Mouse (Mus musculus): ENCODE measurements around the gene Gsg1. TPM values are rescaled to one million over a fixed set of nuclear protein-coding genes. Genes with fewer than 3 reads are reported as not detected.
A peak's percentile ranks its signal among the peaks of the same experiment; 100 is the strongest.

Gsg1 gene
- total and polyA plus RNA-seq, 2 experiments from 2014 or later = 1.1 TPM; not detected in 1

DNA sequence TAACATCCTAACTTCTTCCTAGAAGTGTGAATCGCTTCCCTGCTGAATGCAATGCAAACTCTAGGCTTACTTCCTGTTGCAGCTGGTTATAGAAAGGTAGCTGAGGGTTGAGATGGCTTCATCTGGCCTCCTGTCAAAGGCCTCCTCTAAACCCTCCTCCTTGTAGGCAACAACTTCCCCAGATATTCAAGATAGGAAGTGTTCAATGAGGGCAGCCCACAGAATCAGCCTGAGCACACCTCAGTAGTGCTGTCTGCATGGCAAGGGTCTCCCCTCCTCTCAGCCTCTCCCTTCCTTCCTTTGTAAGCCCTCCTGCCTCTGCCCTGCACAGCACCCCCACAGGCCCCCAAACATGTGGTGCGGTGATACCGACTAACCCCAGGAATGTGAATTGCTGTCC lies 18.4 kb downstream of the Gsg1 start:
- 78% methylated on average over 3 of the region's 3 CpGs for WGBS
- H3K4me3 ChIP-seq (ENCODE audit: low read depth, low read length) = no peak overlapping the region
- no peaks in the 10 kb centered on the region for H3K27me3 ChIP-seq (ENCODE audit: control insufficient read depth, insufficient read depth, low read length)
- 0 out of 2 replicates have a peak, but pooled peaks cover 8% of the 10 kb centered on the region for H3K4me1 ChIP-seq (ENCODE audit: control insufficient read depth, insufficient read depth)
- ATAC-seq (ENCODE audit: insufficient read depth, low read depth) = no peak
- H3K4me2 ChIP-seq (ENCODE audit: low read depth, low read length) = no peak overlapping the region
- H3K27ac ChIP-seq (ENCODE audit: low read depth) = no peak overlapping the region
- H3K9me3 ChIP-seq (replicated peaks; ENCODE audit: control insufficient read depth, low read length) = no peaks in the 10 kb centered on the region
- no peak for DNase-seq (ENCODE audit: low spot score)
- TF ChIP-seq CTCF (IDR thresholded peaks at IDR 0.05; ENCODE audit: low read depth) (no peak), EP300 (IDR thresholded peaks at IDR 0.05; ENCODE audit: low read depth) (no peak)
- H3K9ac ChIP-seq (replicated peaks; ENCODE audit: low read depth, low read length) = no peak overlapping the region
- peaks cover 20% of the 10 kb centered on the region for H3K36me3 ChIP-seq (replicated peaks; ENCODE audit: control insufficient read depth, insufficient read depth, low read length)

DNA sequence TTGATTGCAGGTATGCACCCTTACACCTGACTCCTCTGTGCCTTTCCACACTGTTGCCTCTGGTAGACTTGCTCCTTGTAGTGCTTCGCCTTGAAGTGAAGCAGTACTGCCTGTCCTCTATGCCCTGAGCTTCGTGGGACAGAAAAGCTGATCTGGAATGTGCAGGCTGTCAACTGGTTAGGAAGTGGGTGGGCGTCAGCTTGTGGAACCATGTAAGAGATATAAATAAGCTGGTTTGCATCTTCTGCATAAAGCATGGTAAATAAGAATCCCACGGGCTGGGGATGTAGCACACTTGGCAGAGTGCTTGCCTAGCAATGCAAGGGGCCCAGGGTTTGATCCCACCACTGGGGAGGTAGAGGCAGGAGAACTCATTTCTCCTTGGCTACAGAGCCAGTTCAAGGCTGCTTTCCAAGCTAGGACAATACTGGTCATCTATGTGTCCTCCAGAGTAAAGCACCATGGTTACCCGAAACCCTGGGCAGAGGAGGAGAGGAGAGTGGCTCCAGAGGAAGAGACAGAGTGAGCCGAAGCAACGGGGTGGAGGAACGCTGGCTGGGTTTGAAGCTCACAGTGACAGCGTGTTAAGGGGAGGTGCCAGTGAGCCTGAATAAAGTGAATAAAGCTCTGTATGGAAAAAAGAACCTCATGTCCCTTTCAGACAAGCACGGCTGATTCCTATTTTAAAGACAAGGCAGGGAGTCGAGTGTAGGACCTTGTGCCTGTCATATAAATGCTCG lies 21.5 kb downstream of the Gsg1 start:
- TF ChIP-seq CTCF (IDR thresholded peaks at IDR 0.05; ENCODE audit: low read depth) (no peak), EP300 (IDR thresholded peaks at IDR 0.05; ENCODE audit: low read depth) (no peak)

DNA sequence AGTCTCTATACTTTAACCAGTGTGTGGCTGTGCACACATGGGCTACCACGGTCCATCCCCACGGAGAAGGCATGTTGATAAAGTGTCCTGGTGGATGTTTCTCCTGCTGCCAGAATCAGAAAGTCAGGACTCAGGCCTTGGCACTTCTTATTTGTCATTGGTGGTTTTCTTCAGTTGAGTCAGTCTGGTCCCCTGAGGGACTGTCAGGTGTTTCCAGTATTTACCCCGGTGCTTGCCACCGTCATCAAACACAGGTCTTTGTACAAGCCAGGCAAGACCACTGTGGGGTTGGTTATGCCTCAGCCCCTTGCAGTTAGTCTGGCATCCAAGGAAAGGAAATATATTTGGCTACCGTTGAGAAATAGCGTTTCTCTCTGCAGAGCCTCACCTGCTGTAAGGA lies 23.6 kb downstream of the Gsg1 start:
- Histone ChIP-seq H3K9ac (replicated peaks; ENCODE audit: low read depth, low read length) (no peak overlapping the region), H3K4me1 (ENCODE audit: control insufficient read depth, insufficient read depth) (no peaks in the 10 kb centered on the region), H3K4me2 (ENCODE audit: low read depth, low read length) (no peak overlapping the region), H3K27ac (ENCODE audit: low read depth) (no peak overlapping the region), H3K27me3 (ENCODE audit: control insufficient read depth, insufficient read depth, low read length) (no peaks in the 10 kb centered on the region), H3K9me3 (replicated peaks; ENCODE audit: control insufficient read depth, low read length) (no peaks in the 10 kb centered on the region), H3K36me3 (replicated peaks; ENCODE audit: control insufficient read depth, insufficient read depth, low read length) (peaks cover 31% of the 10 kb centered on the region), H3K4me3 (ENCODE audit: low read depth, low read length) (no peak overlapping the region)
- DNase-seq (ENCODE audit: low spot score) = no peak
- WGBS = 88% methylated on average over 6 of the region's 6 CpGs
- no peak for ATAC-seq (ENCODE audit: insufficient read depth, low read depth)
- TF ChIP-seq EP300 (IDR thresholded peaks at IDR 0.05; ENCODE audit: low read depth) (no peak), CTCF (IDR thresholded peaks at IDR 0.05; ENCODE audit: low read depth) (no peak)

More for the DNA sequence above, 21.5 kb downstream of the Gsg1 start:
- Histone ChIP-seq H3K9me3 (replicated peaks; ENCODE audit: control insufficient read depth, low read length) (no peaks in the 10 kb centered on the region), H3K4me3 (ENCODE audit: low read depth, low read length) (no peak overlapping the region), H3K27me3 (ENCODE audit: control insufficient read depth, insufficient read depth, low read length) (no peaks in the 10 kb centered on the region), H3K36me3 (replicated peaks; ENCODE audit: control insufficient read depth, insufficient read depth, low read length) (peaks cover 23% of the 10 kb centered on the region), H3K27ac (ENCODE audit: low read depth) (no peak overlapping the region), H3K9ac (replicated peaks; ENCODE audit: low read depth, low read length) (no peak overlapping the region), H3K4me1 (ENCODE audit: control insufficient read depth, insufficient read depth) (0 out of 2 replicates have a peak, but pooled peaks cover 8% of the 10 kb centered on the region), H3K4me2 (ENCODE audit: low read depth, low read length) (no peak overlapping the region)
- ATAC-seq (ENCODE audit: insufficient read depth, low read depth) (no peak), DNase-seq (ENCODE audit: low spot score) (no peak)
- WGBS = 67% methylated on average over 12 of the region's 12 CpGs

DNA sequence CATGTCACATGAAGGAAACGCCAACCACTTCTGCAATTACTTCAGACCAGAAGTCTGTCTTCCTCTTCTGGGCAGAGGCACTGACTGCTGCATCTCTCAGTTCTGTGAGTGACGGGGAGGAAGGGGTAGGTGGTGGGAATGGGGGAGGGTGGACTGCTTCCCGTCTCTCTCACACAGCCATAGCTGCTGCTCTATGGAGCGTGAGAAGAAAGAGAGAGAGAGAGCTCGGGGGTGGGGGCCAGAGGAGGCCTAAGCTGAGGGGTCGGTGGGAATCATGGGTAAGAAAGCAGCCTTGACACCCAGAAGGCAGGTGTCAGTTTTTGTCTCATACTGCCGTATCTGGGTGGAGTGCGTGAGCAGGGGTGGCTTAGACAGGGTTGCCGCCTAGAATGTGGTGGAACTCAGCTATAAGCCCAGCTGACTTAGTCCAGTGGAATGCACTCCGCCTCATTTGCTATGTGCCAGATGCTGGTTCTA lies 25.6 kb downstream of the Gsg1 start:
- H3K4me3 ChIP-seq (ENCODE audit: low read depth, low read length) = no peak overlapping the region
- H3K9me3 ChIP-seq (replicated peaks; ENCODE audit: control insufficient read depth, low read length) = no peaks in the 10 kb centered on the region
- no peaks in the 10 kb centered on the region for H3K4me1 ChIP-seq (ENCODE audit: control insufficient read depth, insufficient read depth)
- no peak overlapping the region for H3K4me2 ChIP-seq (ENCODE audit: low read depth, low read length)
- H3K36me3 ChIP-seq (replicated peaks; ENCODE audit: control insufficient read depth, insufficient read depth, low read length) = peaks cover 25% of the 10 kb centered on the region
- 61% methylated on average over 10 of the region's 10 CpGs for whole genome bisulfite sequencing
- no peak overlapping the region for H3K27ac ChIP-seq (ENCODE audit: low read depth)
- H3K9ac ChIP-seq (replicated peaks; ENCODE audit: low read depth, low read length) = no peak overlapping the region
- DNase-seq (ENCODE audit: low spot score) = no peak
- ATAC-seq (ENCODE audit: insufficient read depth, low read depth) = no peak
- no peak for TF ChIP-seq CTCF (IDR thresholded peaks at IDR 0.05; ENCODE audit: low read depth)
- no peak for TF ChIP-seq EP300 (IDR thresholded peaks at IDR 0.05; ENCODE audit: low read depth)
- H3K27me3 ChIP-seq (ENCODE audit: control insufficient read depth, insufficient read depth, low read length) = no peaks in the 10 kb centered on the region

DNA sequence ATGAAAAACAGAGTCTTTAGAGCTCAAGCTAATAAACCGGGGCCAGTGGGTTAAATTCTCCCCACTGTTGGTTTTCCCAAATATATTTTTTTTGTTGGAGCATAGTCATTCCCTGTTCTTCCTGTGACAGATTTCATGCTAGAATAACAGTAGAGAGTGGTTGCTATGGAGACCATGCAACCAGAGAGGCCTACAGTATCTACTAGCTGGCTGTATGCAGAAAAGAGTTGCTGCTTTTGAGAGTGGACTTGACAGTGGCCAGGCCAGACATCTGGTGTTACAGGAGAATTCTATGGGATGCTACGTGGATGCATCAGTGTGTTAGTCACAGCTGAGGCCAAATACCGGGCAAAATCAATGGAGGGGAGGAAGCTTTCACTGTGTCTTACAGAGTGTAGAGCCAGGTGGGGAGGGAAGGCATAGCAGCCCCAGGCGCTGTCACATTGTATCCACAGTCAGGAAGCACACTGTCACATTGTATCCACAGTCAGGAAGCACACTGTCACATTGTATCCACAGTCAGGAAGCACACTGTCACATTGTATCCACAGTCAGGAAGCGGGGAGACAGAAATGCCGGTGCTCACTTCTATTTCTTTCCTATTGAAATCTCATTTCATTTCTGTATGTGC lies 30.2 kb downstream of the Gsg1 start:
- Histone ChIP-seq H3K27ac (ENCODE audit: low read depth) (0 out of 2 replicates have a peak overlapping the region, but pooled peaks have one; percentile 7), H3K9me3 (replicated peaks; ENCODE audit: control insufficient read depth, low read length) (no peaks in the 10 kb centered on the region), H3K9ac (replicated peaks; ENCODE audit: low read depth, low read length) (no peak overlapping the region), H3K4me2 (ENCODE audit: low read depth, low read length) (no peak overlapping the region), H3K36me3 (replicated peaks; ENCODE audit: control insufficient read depth, insufficient read depth, low read length) (peaks cover 11% of the 10 kb centered on the region), H3K27me3 (ENCODE audit: control insufficient read depth, insufficient read depth, low read length) (no peaks in the 10 kb centered on the region), H3K4me1 (ENCODE audit: control insufficient read depth, insufficient read depth) (no peaks in the 10 kb centered on the region), H3K4me3 (ENCODE audit: low read depth, low read length) (no peak overlapping the region)
- WGBS = 59% methylated on average over 6 of the region's 6 CpGs
- peak; percentile 32; the same call in 1 of the 2 replicates for ATAC-seq (ENCODE audit: insufficient read depth, low read depth)
- DNase-seq (ENCODE audit: low spot score) = peak; percentile 31
- TF ChIP-seq CTCF (IDR thresholded peaks at IDR 0.05; ENCODE audit: low read depth) (no peak), EP300 (IDR thresholded peaks at IDR 0.05; ENCODE audit: low read depth) (no peak)

All from heart, postnatal 0 days (tissue).